Mouse (Mus musculus): ENCODE data around the gene Rabif. TPM values are rescaled to one million over a fixed set of nuclear protein-coding genes. Genes with fewer than 3 reads are reported as not detected.
A peak's percentile ranks its signal among the peaks of the same experiment; 100 is the strongest.

Rabif gene
- polyA plus RNA-seq, 1 experiment from 2014 or later: 24.6 TPM

- in situ Hi-C loops (cut with MboI; ENCODE audit: low pct_unique_long_range_greater_than_20kb): no loop called here
- CTCF ChIA-PET: interaction anchor here (0.9 kb wide), 1 partner anchor 10 kb away, joined by 3 read pairs; the partner anchor contains the start of gene Rabif
- no peak for TF ChIP-seq CTCF (IDR thresholded peaks at IDR 0.05)
- ATAC-seq (no peak), DNase-seq (ENCODE audit: low read depth, low spot score) (no peak)
- H3K27me3 ChIP-seq: no peaks in the 10 kb centered on the region
- POLR2A ChIA-PET: no interaction called here
Measured at GRCm38 (mm10) chr1:134484623-134485022, 9.8 kb upstream of the Rabif start.

GRCm38 (mm10) chr1:134490903-134491801 is 3.3 kb upstream of the Rabif start:
- DNase-seq (ENCODE audit: low read depth, low spot score): no peak
- no peak for ATAC-seq
- H3K27me3 ChIP-seq: no peaks in the 10 kb centered on the region
- in situ Hi-C loops (cut with MboI; ENCODE audit: low pct_unique_long_range_greater_than_20kb): no loop called here
- ChIA-PET POLR2A (no interaction called here), CTCF (interaction anchor here (0.9 kb wide), 1 partner anchor 79 kb away, joined by 3 read pairs; no protein-coding TSS in a partner anchor)
- TF ChIP-seq CTCF (IDR thresholded peaks at IDR 0.05): no peak

- no peak for ATAC-seq
- CTCF ChIA-PET: no interaction called here
- POLR2A ChIA-PET: no interaction called here
- in situ Hi-C loops (cut with MboI; ENCODE audit: low pct_unique_long_range_greater_than_20kb): no loop called here
- DNase-seq (ENCODE audit: low read depth, low spot score): no peak
- no peaks in the 10 kb centered on the region for H3K27me3 ChIP-seq
- no peak for TF ChIP-seq CTCF (IDR thresholded peaks at IDR 0.05)
Measured at GRCm38 (mm10) chr1:134492276-134492675, 2.2 kb upstream of the Rabif start.

GRCm38 (mm10) chr1:134493496-134493895 is 952 bp upstream of the Rabif start:
- TF ChIP-seq CTCF (IDR thresholded peaks at IDR 0.05): peak; percentile 41
- DNase-seq (ENCODE audit: low read depth, low spot score) (no peak), ATAC-seq (no peak)
- H3K27me3 ChIP-seq: no peaks in the 10 kb centered on the region
- ChIA-PET POLR2A (no interaction called here), CTCF (interaction anchor here (1.3 kb wide), 1 partner anchor 16 kb away, joined by 3 read pairs; no protein-coding TSS in a partner anchor)
- in situ Hi-C loops (cut with MboI; ENCODE audit: low pct_unique_long_range_greater_than_20kb): no loop called here

- ATAC-seq (no peak), DNase-seq (ENCODE audit: low read depth, low spot score) (no peak)
- no peak for TF ChIP-seq CTCF (IDR thresholded peaks at IDR 0.05)
- CTCF ChIA-PET: interaction anchor here (0.9 to 1.6 kb wide), 5 partner anchors 11 to 129 kb away, joined by 3 to 8 read pairs (median 3); no protein-coding TSS in a partner anchor
- POLR2A ChIA-PET: no interaction called here
- no peaks in the 10 kb centered on the region for H3K27me3 ChIP-seq
- in situ Hi-C loops (cut with MboI; ENCODE audit: low pct_unique_long_range_greater_than_20kb): no loop called here
Measured at GRCm38 (mm10) chr1:134493956-134494355, 492 bp upstream of the Rabif start.

- ChIA-PET POLR2A (interaction anchor here (0.5 to 1.0 kb wide), 3 partner anchors 16 to 102 kb away, joined by 3 to 8 read pairs (median 3); no protein-coding TSS in a partner anchor), CTCF (interaction anchor here (0.6 to 1.6 kb wide), 6 partner anchors 10 to 129 kb away, joined by 3 to 8 read pairs (median 3); no protein-coding TSS in a partner anchor)
- in situ Hi-C loops (cut with MboI; ENCODE audit: low pct_unique_long_range_greater_than_20kb): no loop called here
- DNase-seq (ENCODE audit: low read depth, low spot score): no peak
- no peak for ATAC-seq
- H3K27me3 ChIP-seq: no peaks in the 10 kb centered on the region
- no peak for TF ChIP-seq CTCF (IDR thresholded peaks at IDR 0.05)
Measured at GRCm38 (mm10) chr1:134495216-134495539, 730 bp downstream of the Rabif start.

GRCm38 (mm10) chr1:134495991-134496390 is 1.5 kb downstream of the Rabif start:
- DNase-seq (ENCODE audit: low read depth, low spot score) (no peak), ATAC-seq (no peak)
- H3K27me3 ChIP-seq: no peaks in the 10 kb centered on the region
- CTCF ChIA-PET: no interaction called here
- POLR2A ChIA-PET: interaction anchor here (0.6 to 1.0 kb wide), 3 partner anchors 13 to 40 kb away, joined by 3 to 6 read pairs (median 5); no protein-coding TSS in a partner anchor
- in situ Hi-C loops (cut with MboI; ENCODE audit: low pct_unique_long_range_greater_than_20kb): no loop called here
- TF ChIP-seq CTCF (IDR thresholded peaks at IDR 0.05): no peak

GRCm38 (mm10) chr1:134500916-134501315 is 6.5 kb downstream of the Rabif start:
- H3K27me3 ChIP-seq: no peaks in the 10 kb centered on the region
- ATAC-seq: no peak
- ChIA-PET CTCF (no interaction called here), POLR2A (no interaction called here)
- in situ Hi-C loops (cut with MboI; ENCODE audit: low pct_unique_long_range_greater_than_20kb): no loop called here
- TF ChIP-seq CTCF (IDR thresholded peaks at IDR 0.05): no peak
- no peak for DNase-seq (ENCODE audit: low read depth, low spot score)

- in situ Hi-C loops (cut with MboI; ENCODE audit: low pct_unique_long_range_greater_than_20kb): no loop called here
- DNase-seq (ENCODE audit: low read depth, low spot score): no peak
- TF ChIP-seq CTCF (IDR thresholded peaks at IDR 0.05): no peak
- H3K27me3 ChIP-seq: no peaks in the 10 kb centered on the region
- CTCF ChIA-PET: interaction anchor here (2.2 kb wide), 1 partner anchor 11 kb away, joined by 8 read pairs; the partner anchor contains the start of gene Rabif
- POLR2A ChIA-PET: no interaction called here
- ATAC-seq: no peak
Measured at GRCm38 (mm10) chr1:134506201-134506600, 11.8 kb downstream of the Rabif start.

GRCm38 (mm10) chr1:134510018-134510417 is 15.6 kb downstream of the Rabif start:
- ATAC-seq: no peak
- DNase-seq (ENCODE audit: low read depth, low spot score): no peak
- no peak for TF ChIP-seq CTCF (IDR thresholded peaks at IDR 0.05)
- no peaks in the 10 kb centered on the region for H3K27me3 ChIP-seq
- POLR2A ChIA-PET: no interaction called here
- in situ Hi-C loops (cut with MboI; ENCODE audit: low pct_unique_long_range_greater_than_20kb): no loop called here
- CTCF ChIA-PET: interaction anchor here (0.8 to 1.0 kb wide), 2 partner anchors 16 to 101 kb away, joined by 3 read pairs; partner anchors contain the start of gene Rabif

- TF ChIP-seq CTCF (IDR thresholded peaks at IDR 0.05): no peak
- DNase-seq (ENCODE audit: low read depth, low spot score) (no peak), ATAC-seq (no peak)
- ChIA-PET CTCF (no interaction called here), POLR2A (interaction anchor here (0.8 kb wide), 1 partner anchor 17 kb away, joined by 3 read pairs; the partner anchor contains the start of gene Rabif)
- in situ Hi-C loops (cut with MboI; ENCODE audit: low pct_unique_long_range_greater_than_20kb): no loop called here
- H3K27me3 ChIP-seq: no peaks in the 10 kb centered on the region
Measured at GRCm38 (mm10) chr1:134512183-134512582, 17.7 kb downstream of the Rabif start.
